Comparison of ENCODE assay signal across 13 mouse cellular contexts in the genomic region with DNA sequence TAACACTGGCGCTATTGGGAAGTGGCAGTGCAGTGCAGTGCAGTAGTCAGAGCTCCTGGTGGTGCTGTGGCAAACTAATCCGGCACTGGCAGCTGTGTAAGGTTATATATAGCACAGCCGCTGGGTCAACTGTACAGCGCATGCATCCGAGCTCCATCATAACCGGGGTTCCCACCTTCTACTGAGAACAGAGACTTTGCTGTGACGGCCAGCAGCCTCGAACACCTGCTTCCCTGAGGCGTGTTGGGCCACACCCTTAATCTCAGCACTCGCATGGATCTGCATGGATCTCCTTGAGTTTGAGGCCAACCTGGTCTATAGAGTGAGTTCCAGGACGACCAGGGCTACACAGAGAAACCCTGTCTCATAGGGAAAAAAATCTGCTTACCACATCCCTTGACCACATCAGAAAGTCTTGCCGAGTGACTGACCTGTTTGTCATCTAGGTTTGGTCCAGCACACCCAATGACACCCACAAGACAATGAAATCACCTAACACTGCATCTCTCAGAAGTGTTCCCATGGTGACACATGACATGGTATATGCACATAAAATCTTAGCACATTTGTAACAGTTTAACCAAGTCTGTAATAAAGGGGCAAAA.
"Had no signal": no experiment of that assay in that cellular context is flagged by ENCODE, and none has a peak within 500 bp of the region (broad histone marks: within the 10 kb centered on the region; RNA-seq: fewer than 3 reads in every experiment).

No protein-coding gene starts in this region.

- H3K9me3 ChIP-seq: liver, embryonic 13.5 days; midbrain, embryonic 15.5 days had no signal

- H3K27ac ChIP-seq: kidney, embryonic 15.5 days; left cerebral cortex, adult 2 months; liver, embryonic 13.5 days; macrophage; midbrain, embryonic 12.5 days; midbrain, embryonic 15.5 days had no signal

- H3K27me3 ChIP-seq: kidney, embryonic 15.5 days; liver, embryonic 13.5 days; midbrain, embryonic 15.5 days had no signal

- ATAC-seq: midbrain, embryonic 15.5 days had no signal

- DNase-seq: kidney, adult 8-10 months; kidney, postnatal 10 days; kidney, postnatal 36 days; layer of hippocampus, postnatal 36 days; liver, embryonic 13.5 days; lung, adult 2 months; lung, postnatal 14 days; thymus, postnatal 25 days had no signal

- H3K4me3 ChIP-seq: kidney, embryonic 15.5 days; left cerebral cortex, adult 2 months; liver, embryonic 13.5 days; midbrain, embryonic 12.5 days; midbrain, embryonic 15.5 days had no signal

- H3K4me2 ChIP-seq: kidney, embryonic 15.5 days; liver, embryonic 13.5 days; midbrain, embryonic 12.5 days; midbrain, embryonic 15.5 days had no signal

- H3K36me3 ChIP-seq: midbrain, embryonic 12.5 days; midbrain, embryonic 15.5 days had no signal

- H3K9ac ChIP-seq: kidney, embryonic 15.5 days; liver, embryonic 13.5 days; midbrain, embryonic 12.5 days; midbrain, embryonic 15.5 days had no signal
